Mouse (Mus musculus) heart, postnatal 25 days (tissue): ENCODE data around the gene Gm815. TPM values are rescaled to one million over a fixed set of nuclear protein-coding genes. Genes with fewer than 3 reads are reported as not detected.
A peak's percentile ranks its signal among the peaks of the same experiment; 100 is the strongest.

ENCODE experiments used
- DNase-seq: peaks from one replicate; pipeline ENCODE4 v3.0.0; 2022; ENCODE audit warnings: low spot score
- intact Hi-C: fragments of 180-260 bp; cut with DNase I; formaldehyde crosslinking; loops from one replicate; pipeline ENCODE4 v1.15.1; 2025
- total RNA-seq, 2 experiments: library from RNA; stranded (reverse); gene quantifications; 2 replicates each; pipeline ENCODE4 v1.2.3; 2021

Gm815 gene
- total RNA-seq, result not detected

- intact Hi-C loops, result no loop called here
Observed at GRCm38 (mm10) chr19:26885616-26886015, at the start of gene Gm815. Gene Gm815, plus strand, starts transcription at chr19:26885881.

GRCm38 (mm10) chr19:26837626-26838025 is 48.1 kb upstream of the Gm815 start:
- intact Hi-C loops, result no loop called here
- no peak for DNase-seq

More at GRCm38 (mm10) chr19:26885616-26886015, at the start of gene Gm815:
- no peak for DNase-seq

GRCm38 (mm10) chr19:26843896-26844295 is 41.8 kb upstream of the Gm815 start:
- DNase-seq, result no peak
- intact Hi-C loops, result loop anchor here (10.0 kb wide), 1 partner anchor 89 kb away; no protein-coding TSS in a partner anchor

GRCm38 (mm10) chr19:26844813-26845212 is 40.9 kb upstream of the Gm815 start:
- intact Hi-C loops, result loop anchor here (10.0 kb wide), 1 partner anchor 90 kb away; no protein-coding TSS in a partner anchor
- no peak for DNase-seq

- intact Hi-C loops, result loop anchor here (10.0 kb wide), 1 partner anchor 91 kb away; no protein-coding TSS in a partner anchor
- peak; percentile 31 for DNase-seq
Observed at GRCm38 (mm10) chr19:26845276-26846016, 40.2 kb upstream of the Gm815 start.

- no peak for DNase-seq
- intact Hi-C loops, result loop anchor here (10.0 kb wide), 1 partner anchor 91 kb away; no protein-coding TSS in a partner anchor
Observed at GRCm38 (mm10) chr19:26846017-26846285, 39.7 kb upstream of the Gm815 start.

GRCm38 (mm10) chr19:26851017-26851782 is 34.5 kb upstream of the Gm815 start:
- intact Hi-C loops, result no loop called here
- DNase-seq, result no peak

- no peak for DNase-seq
- intact Hi-C loops, result no loop called here
Observed at GRCm38 (mm10) chr19:26852325-26852900, 33.3 kb upstream of the Gm815 start.

GRCm38 (mm10) chr19:26853701-26854282 is 31.9 kb upstream of the Gm815 start:
- intact Hi-C loops, result no loop called here
- DNase-seq, result no peak

GRCm38 (mm10) chr19:26854661-26855060 is 31.0 kb upstream of the Gm815 start:
- DNase-seq, result no peak

GRCm38 (mm10) chr19:26855152-26855551 is 30.5 kb upstream of the Gm815 start:
- DNase-seq, result no peak
- intact Hi-C loops, result no loop called here

More at GRCm38 (mm10) chr19:26854661-26855060, 31.0 kb upstream of the Gm815 start:
- intact Hi-C loops, result no loop called here

- intact Hi-C loops, result no loop called here
- DNase-seq, result no peak
Observed at GRCm38 (mm10) chr19:26858427-26859194, 27.1 kb upstream of the Gm815 start.

GRCm38 (mm10) chr19:26859195-26859570 is 26.5 kb upstream of the Gm815 start:
- intact Hi-C loops, result no loop called here
- no peak for DNase-seq

GRCm38 (mm10) chr19:26863662-26864061 is 22.0 kb upstream of the Gm815 start:
- intact Hi-C loops, result no loop called here
- no peak for DNase-seq

GRCm38 (mm10) chr19:26864975-26865690 is 20.5 kb upstream of the Gm815 start:
- intact Hi-C loops, result no loop called here
- no peak for DNase-seq

- intact Hi-C loops, result no loop called here
- no peak for DNase-seq
Observed at GRCm38 (mm10) chr19:26865736-26866135, 19.9 kb upstream of the Gm815 start.

GRCm38 (mm10) chr19:26869591-26869990 is 16.1 kb upstream of the Gm815 start:
- no peak for DNase-seq
- intact Hi-C loops, result no loop called here

- no peak for DNase-seq
- intact Hi-C loops, result no loop called here
Observed at GRCm38 (mm10) chr19:26870280-26870679, 15.4 kb upstream of the Gm815 start.

GRCm38 (mm10) chr19:26871096-26871495 is 14.6 kb upstream of the Gm815 start:
- intact Hi-C loops, result no loop called here
- DNase-seq, result no peak
